Mouse (Mus musculus) hindbrain, embryonic 13.5 days (tissue): Measurements from ENCODE around the gene Galnt13. TPM values are rescaled to one million over a fixed set of nuclear protein-coding genes. Genes with fewer than 3 reads are reported as not detected.
"Not testable (repeated sequence)": the region's sequence is repeated elsewhere in the genome, so short reads cannot be mapped to it uniquely, and the experiment has no call there.

Experiments used
- ATAC-seq: fragments of 200-750 bp; cut with Nextera tagmentation; 2 replicates; pipeline ENCODE4 v1.8.0; 2017; ENCODE audit warnings: moderate TSS enrichment; ENCODE audit not compliant: low FRiP score
- H3K27ac ChIP-seq: fragments of 300-500 bp; sonication (generic); 2 replicates; pipeline ENCODE4 v1.5.1; 2015; ENCODE audit warnings: inconsistent platforms, mild to moderate bottlenecking, moderate library complexity
- H3K27me3 ChIP-seq: fragments of 300-500 bp; sonication (generic); 2 replicates; pipeline ENCODE4 v1.6.1; 2015; ENCODE audit warnings: mild to moderate bottlenecking, inconsistent platforms
- H3K36me3 ChIP-seq: fragments of 300-500 bp; sonication (generic); 2 replicates; pipeline ENCODE4 v1.6.1; 2015; ENCODE audit warnings: mild to moderate bottlenecking, inconsistent platforms
- H3K4me1 ChIP-seq: fragments of 300-500 bp; sonication (generic); replicated peaks from 2 replicates; pipeline ENCODE4 v1.6.1; 2015; ENCODE audit warnings: inconsistent platforms
- H3K4me2 ChIP-seq: fragments of 300-500 bp; sonication (generic); 2 replicates; pipeline ENCODE4 v1.6.1; 2015; ENCODE audit warnings: inconsistent platforms, mild to moderate bottlenecking, moderate library complexity
- H3K4me3 ChIP-seq: fragments of 300-500 bp; sonication (generic); 2 replicates; pipeline ENCODE4 v1.5.1; 2015; ENCODE audit warnings: mild to moderate bottlenecking, inconsistent platforms
- H3K9ac ChIP-seq: fragments of 300-500 bp; sonication (generic); 2 replicates; pipeline ENCODE4 v1.6.1; 2015; ENCODE audit warnings: mild to moderate bottlenecking, inconsistent platforms
- H3K9me3 ChIP-seq: fragments of 300-500 bp; sonication (generic); 2 replicates; pipeline ENCODE4 v1.6.1; 2016; ENCODE audit warnings: inconsistent platforms
- WGBS: fragments of 180-500 bp; shearing (Covaris S2); methylation state at CpG from one replicate; pipeline ENCODE4 v1.1.7; 2015; 5-methylcytosine and 5-hydroxymethylcytosine counted together
- polyA plus RNA-seq: library from polyadenylated mRNA; unstranded; fragments of >200 nt; fragmentation: Nextera tagmentation; extraction: Ambion mirVana; gene quantifications from 2 replicates; pipeline ENCODE4 v1.2.1, GENCODE M21; 2015

The Galnt13 gene
- polyA plus RNA-seq, 1 experiment from 2014 or later: 9.6 TPM

DNA sequence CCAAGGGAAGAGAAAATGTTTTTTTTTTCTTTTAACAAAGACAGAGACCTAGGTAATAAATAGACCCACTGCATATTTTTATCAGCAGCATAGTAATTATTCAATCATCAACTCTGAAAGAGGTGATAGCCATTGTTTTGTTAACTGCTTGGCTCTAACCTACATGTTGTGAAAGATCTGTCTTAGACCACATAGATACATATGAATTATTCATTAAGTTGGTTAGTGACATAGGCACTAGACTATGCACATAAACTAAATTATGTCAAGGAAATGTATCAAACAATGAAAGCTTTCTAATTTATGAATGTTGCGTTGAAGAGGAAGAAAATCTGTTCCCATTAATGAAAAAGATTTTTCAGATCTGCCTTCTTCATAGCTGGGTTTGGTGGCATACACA, 507.3 kb downstream of the Galnt13 start:
- no peak overlapping the region for H3K4me2 ChIP-seq
- H3K4me3 ChIP-seq: no peak overlapping the region
- no peaks in the 10 kb centered on the region for H3K36me3 ChIP-seq
- H3K9me3 ChIP-seq: no peaks in the 10 kb centered on the region
- no peaks in the 10 kb centered on the region for H3K27me3 ChIP-seq
- H3K4me1 ChIP-seq: no peaks in the 10 kb centered on the region
- H3K27ac ChIP-seq: no peak overlapping the region
- no peak for ATAC-seq
- WGBS: 86% methylated on average over 1 of the region's 1 CpGs
- no peak overlapping the region for H3K9ac ChIP-seq

- H3K27ac ChIP-seq: no peak overlapping the region
- H3K4me1 ChIP-seq: no peaks in the 10 kb centered on the region
- H3K36me3 ChIP-seq: no peaks in the 10 kb centered on the region
- no peak for ATAC-seq
- H3K4me3 ChIP-seq: no peak overlapping the region
- no peaks in the 10 kb centered on the region for H3K27me3 ChIP-seq
- H3K9me3 ChIP-seq: no peaks in the 10 kb centered on the region
- H3K4me2 ChIP-seq: no peak overlapping the region
- H3K9ac ChIP-seq: no peak overlapping the region
- WGBS: 85% methylated on average over 1 of the region's 1 CpGs
These were observed 547.7 kb downstream of the Galnt13 start for GRCm38 (mm10) chr2:54983839-54984238.

DNA sequence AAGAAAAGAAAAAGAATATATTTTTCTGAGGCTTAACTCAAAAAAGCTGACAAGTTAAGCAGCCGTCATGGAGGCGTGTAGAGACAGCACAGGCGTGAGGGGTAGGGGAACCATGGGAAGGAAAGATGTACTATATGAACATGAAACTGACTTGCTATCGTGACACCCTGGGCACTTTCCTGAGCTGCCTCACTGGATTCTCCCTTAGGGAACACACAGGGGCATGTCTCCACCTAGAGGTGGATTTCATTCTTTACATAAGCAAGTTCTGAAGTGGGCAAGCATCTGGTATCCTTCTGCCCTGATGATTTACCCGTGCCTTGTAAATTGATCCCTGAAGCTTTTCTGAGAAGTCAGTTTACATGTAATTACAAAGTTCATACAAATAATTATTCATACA, 586.4 kb downstream of the Galnt13 start:
- H3K4me3 ChIP-seq, H3K9me3 ChIP-seq, H3K9ac ChIP-seq, H3K36me3 ChIP-seq, H3K27me3 ChIP-seq, H3K4me1 ChIP-seq, H3K4me2 ChIP-seq, H3K27ac ChIP-seq: not testable (repeated sequence)
- WGBS: no CpG with 5 or more reads among the region's 5 CpGs
- peak; percentile 59 for ATAC-seq

GRCm38 (mm10) chr2:55034610-55035009, 598.5 kb downstream of the Galnt13 start:
- Histone ChIP-seq H3K27ac (no peak overlapping the region), H3K36me3 (no peaks in the 10 kb centered on the region), H3K27me3 (no peaks in the 10 kb centered on the region), H3K4me1 (no peaks in the 10 kb centered on the region), H3K4me2 (no peak overlapping the region), H3K9ac (no peak overlapping the region), H3K4me3 (no peak overlapping the region), H3K9me3 (no peaks in the 10 kb centered on the region)
- no peak for ATAC-seq
- WGBS: 70% methylated on average over 3 of the region's 3 CpGs

- WGBS: 68% methylated on average over 7 of the region's 7 CpGs
- H3K27me3 ChIP-seq: no peaks in the 10 kb centered on the region
These were observed 629.6 kb downstream of the Galnt13 start for GRCm38 (mm10) chr2:55065469-55066315.

GRCm38 (mm10) chr2:55085580-55085979, 649.5 kb downstream of the Galnt13 start:
- no peaks in the 10 kb centered on the region for H3K9me3 ChIP-seq
- H3K4me2 ChIP-seq: no peak overlapping the region
- 94% methylated on average over 2 of the region's 2 CpGs for WGBS
- no peak overlapping the region for H3K9ac ChIP-seq
- H3K4me3 ChIP-seq: no peak overlapping the region
- no peaks in the 10 kb centered on the region for H3K36me3 ChIP-seq
- no peaks in the 10 kb centered on the region for H3K4me1 ChIP-seq
- H3K27ac ChIP-seq: no peak overlapping the region
- ATAC-seq: no peak
- H3K27me3 ChIP-seq: no peaks in the 10 kb centered on the region

More at GRCm38 (mm10) chr2:55065469-55066315, 629.6 kb downstream of the Galnt13 start:
- Histone ChIP-seq H3K27ac (no peak overlapping the region), H3K36me3 (no peaks in the 10 kb centered on the region), H3K4me3 (no peak overlapping the region), H3K9me3 (no peaks in the 10 kb centered on the region), H3K9ac (no peak overlapping the region), H3K4me1 (no peaks in the 10 kb centered on the region), H3K4me2 (no peak overlapping the region)
- ATAC-seq: no peak

- Histone ChIP-seq H3K9ac (no peak overlapping the region), H3K36me3 (no peaks in the 10 kb centered on the region), H3K27ac (no peak overlapping the region), H3K9me3 (no peaks in the 10 kb centered on the region), H3K27me3 (no peaks in the 10 kb centered on the region), H3K4me2 (no peak overlapping the region), H3K4me3 (no peak overlapping the region), H3K4me1 (peaks cover 6% of the 10 kb centered on the region; the same call in 1 of the 2 replicates)
- ATAC-seq: no peak
- 96% methylated on average over 1 of the region's 1 CpGs for WGBS
These were observed 651.9 kb downstream of the Galnt13 start for GRCm38 (mm10) chr2:55088034-55088433.

DNA sequence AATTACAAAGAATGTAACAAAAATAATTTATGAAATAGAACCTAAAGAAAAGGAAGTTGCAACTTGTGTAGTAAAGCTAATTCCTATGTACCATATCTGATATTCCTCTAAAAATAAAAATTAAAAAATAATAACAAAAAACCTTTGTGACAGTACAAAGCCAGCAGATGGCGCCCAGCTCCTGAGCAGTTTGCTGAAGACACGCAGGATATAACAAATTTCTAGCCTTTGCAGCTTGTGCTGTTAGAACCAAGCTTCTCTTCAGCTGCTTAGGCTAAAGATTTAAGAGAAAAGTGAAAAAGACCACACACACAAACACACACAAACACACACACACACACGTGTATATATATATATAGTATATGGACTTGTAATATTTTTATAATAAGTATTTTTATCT, 654.2 kb downstream of the Galnt13 start:
- peak; percentile 49; the same call in 1 of the 2 replicates for ATAC-seq
- Histone ChIP-seq H3K9me3 (no peaks in the 10 kb centered on the region), H3K4me1 (peaks cover 6% of the 10 kb centered on the region; the same call in 1 of the 2 replicates), H3K9ac (no peak overlapping the region), H3K27ac (no peak overlapping the region), H3K36me3 (no peaks in the 10 kb centered on the region), H3K4me3 (no peak overlapping the region), H3K27me3 (no peaks in the 10 kb centered on the region), H3K4me2 (no peak overlapping the region)
- WGBS: 12% methylated on average over 3 of the region's 3 CpGs

DNA sequence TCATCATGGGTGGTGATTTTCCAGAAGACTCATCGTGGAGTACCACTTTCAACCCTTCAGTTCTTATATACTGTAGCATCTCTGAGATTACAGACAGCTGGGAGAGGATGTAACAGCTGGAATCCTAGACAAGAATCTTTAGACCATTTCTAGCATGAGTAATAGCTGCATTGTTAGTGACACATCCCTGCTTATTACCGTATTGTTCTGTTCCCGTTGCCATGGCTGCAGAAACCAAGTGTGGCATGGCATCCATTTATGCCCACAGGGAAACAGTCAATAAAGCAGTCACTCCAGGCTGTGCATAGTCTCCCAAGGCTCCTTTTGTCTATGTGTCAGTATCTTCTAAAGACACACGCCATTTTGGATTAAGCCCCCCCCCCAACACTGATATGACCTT, 655.4 kb downstream of the Galnt13 start:
- Histone ChIP-seq H3K4me1 (peaks cover 6% of the 10 kb centered on the region; the same call in 1 of the 2 replicates), H3K4me3 (no peak overlapping the region), H3K27ac (no peak overlapping the region), H3K36me3 (no peaks in the 10 kb centered on the region), H3K9me3 (no peaks in the 10 kb centered on the region), H3K4me2 (no peak overlapping the region), H3K9ac (no peak overlapping the region), H3K27me3 (no peaks in the 10 kb centered on the region)
- ATAC-seq: peak; percentile 92
- WGBS: 11% methylated on average over 4 of the region's 4 CpGs

DNA sequence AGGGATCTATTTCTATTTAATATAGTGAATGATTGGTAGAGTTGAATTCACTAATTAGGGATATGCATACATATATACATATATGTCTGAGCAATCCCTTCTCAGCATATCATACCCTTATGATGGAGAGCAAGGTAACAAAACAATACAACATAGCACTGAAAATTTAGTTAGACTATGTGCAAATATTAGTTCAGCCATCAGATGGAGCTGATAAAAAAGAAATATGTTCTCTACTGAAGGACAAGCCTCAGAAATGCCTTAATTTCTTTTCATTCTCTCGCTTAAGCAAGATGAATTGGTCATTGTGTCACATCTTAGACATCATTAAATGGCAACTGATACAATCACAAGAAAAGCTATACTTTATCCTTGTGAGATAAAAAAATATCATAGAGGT, 663.0 kb downstream of the Galnt13 start:
- Histone ChIP-seq H3K9ac (no peak overlapping the region), H3K36me3 (no peaks in the 10 kb centered on the region), H3K9me3 (no peaks in the 10 kb centered on the region), H3K4me1 (no peaks in the 10 kb centered on the region), H3K4me3 (no peak overlapping the region), H3K27ac (no peak overlapping the region), H3K4me2 (no peak overlapping the region), H3K27me3 (no peaks in the 10 kb centered on the region)
- 68% methylated on average over 1 of the region's 1 CpGs for WGBS
- ATAC-seq: no peak

GRCm38 (mm10) chr2:55101279-55101678, 665.2 kb downstream of the Galnt13 start:
- no peaks in the 10 kb centered on the region for H3K9me3 ChIP-seq
- WGBS: 69% methylated on average over 5 of the region's 5 CpGs
- no peak overlapping the region for H3K9ac ChIP-seq
- H3K4me2 ChIP-seq: no peak overlapping the region
- H3K36me3 ChIP-seq: no peaks in the 10 kb centered on the region
- no peak for ATAC-seq
- no peak overlapping the region for H3K4me3 ChIP-seq
- no peak overlapping the region for H3K27ac ChIP-seq
- H3K4me1 ChIP-seq: no peaks in the 10 kb centered on the region
- H3K27me3 ChIP-seq: no peaks in the 10 kb centered on the region

GRCm38 (mm10) chr2:55103521-55103920, 667.4 kb downstream of the Galnt13 start:
- Histone ChIP-seq H3K4me3 (no peak overlapping the region), H3K27ac (no peak overlapping the region), H3K36me3 (no peaks in the 10 kb centered on the region), H3K27me3 (no peaks in the 10 kb centered on the region), H3K9ac (no peak overlapping the region), H3K4me2 (no peak overlapping the region), H3K4me1 (no peaks in the 10 kb centered on the region), H3K9me3 (no peaks in the 10 kb centered on the region)
- WGBS: 97% methylated on average over 5 of the region's 5 CpGs
- no peak for ATAC-seq

- WGBS: 54% methylated on average over 3 of the region's 3 CpGs
- no peaks in the 10 kb centered on the region for H3K4me1 ChIP-seq
- no peak overlapping the region for H3K27ac ChIP-seq
- no peak overlapping the region for H3K4me2 ChIP-seq
- no peak overlapping the region for H3K9ac ChIP-seq
- H3K4me3 ChIP-seq: no peak overlapping the region
- ATAC-seq: no peak
- no peaks in the 10 kb centered on the region for H3K36me3 ChIP-seq
- H3K9me3 ChIP-seq: no peaks in the 10 kb centered on the region
- no peaks in the 10 kb centered on the region for H3K27me3 ChIP-seq
These were observed 671.7 kb downstream of the Galnt13 start for GRCm38 (mm10) chr2:55107828-55108227.
